Mouse (Mus musculus) urinary bladder, postnatal 0 days (tissue): ENCODE results near the gene Hist1h3d. TPM values are rescaled to one million over a fixed set of nuclear protein-coding genes. Genes with fewer than 3 reads are reported as not detected.

ENCODE experiments used
- polyA plus RNA-seq: library from polyadenylated mRNA; unstranded; fragments of >200 nt; fragmentation: Nextera tagmentation; extraction: Ambion mirVana; gene quantifications from 2 replicates; pipeline ENCODE4 v1.2.1, GENCODE M21; 2015

The Hist1h3d gene
- polyA plus RNA-seq, result 2.9 and 3.4 TPM in 2 replicates

DNA sequence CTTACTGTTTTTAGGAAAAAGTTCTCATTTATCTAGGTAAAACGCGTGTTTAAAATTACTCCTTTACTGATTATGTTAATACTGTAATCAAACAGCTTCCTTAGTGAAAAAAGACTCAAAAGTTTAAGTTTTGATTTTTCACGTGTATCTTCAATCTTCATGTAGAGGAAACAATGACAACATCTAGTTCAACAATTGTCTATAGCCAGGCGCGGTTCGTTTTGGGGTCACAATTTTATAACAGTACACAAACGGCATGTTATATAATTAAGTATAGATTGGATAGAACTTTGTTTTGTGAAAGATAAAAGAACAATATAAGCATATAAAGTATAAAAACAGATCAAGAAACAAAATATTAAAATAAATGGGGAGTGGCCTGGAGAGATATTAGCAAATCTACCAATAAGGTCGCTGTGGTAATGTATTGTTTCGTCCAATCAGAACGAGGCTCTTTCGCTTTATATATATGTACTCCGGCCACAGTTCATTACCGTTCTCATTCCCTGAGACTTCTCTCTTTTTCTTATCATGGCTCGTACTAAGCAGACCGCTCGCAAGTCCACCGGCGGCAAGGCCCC, at the start of gene Hist1h3d:
Gene Hist1h3d, plus strand, starts transcription at position 493 of the 581 bp plus-strand sequence.

GRCm38 (mm10) chr13:23530901-23531875, 44.4 kb upstream of the Hist1h3d start, which contains the start of gene Hist1h4h:
Gene Hist1h4h, plus strand, starts transcription at chr13:23531050.

GRCm38 (mm10) chr13:23533560-23534367, 41.8 kb upstream of the Hist1h3d start, which contains the start of gene Hist1h2af:
Gene Hist1h2af, plus strand, starts transcription at chr13:23533906.

GRCm38 (mm10) chr13:23535137-23536075, 40.2 kb upstream of the Hist1h3d start, which contains the start of gene Hist1h3g:
Gene Hist1h3g, plus strand, starts transcription at chr13:23535422.

GRCm38 (mm10) chr13:23542999-23543607, 32.5 kb upstream of the Hist1h3d start, which contains the start of gene Hist1h2bh:
Gene Hist1h2bh, minus strand, starts transcription at chr13:23543392.

DNA sequence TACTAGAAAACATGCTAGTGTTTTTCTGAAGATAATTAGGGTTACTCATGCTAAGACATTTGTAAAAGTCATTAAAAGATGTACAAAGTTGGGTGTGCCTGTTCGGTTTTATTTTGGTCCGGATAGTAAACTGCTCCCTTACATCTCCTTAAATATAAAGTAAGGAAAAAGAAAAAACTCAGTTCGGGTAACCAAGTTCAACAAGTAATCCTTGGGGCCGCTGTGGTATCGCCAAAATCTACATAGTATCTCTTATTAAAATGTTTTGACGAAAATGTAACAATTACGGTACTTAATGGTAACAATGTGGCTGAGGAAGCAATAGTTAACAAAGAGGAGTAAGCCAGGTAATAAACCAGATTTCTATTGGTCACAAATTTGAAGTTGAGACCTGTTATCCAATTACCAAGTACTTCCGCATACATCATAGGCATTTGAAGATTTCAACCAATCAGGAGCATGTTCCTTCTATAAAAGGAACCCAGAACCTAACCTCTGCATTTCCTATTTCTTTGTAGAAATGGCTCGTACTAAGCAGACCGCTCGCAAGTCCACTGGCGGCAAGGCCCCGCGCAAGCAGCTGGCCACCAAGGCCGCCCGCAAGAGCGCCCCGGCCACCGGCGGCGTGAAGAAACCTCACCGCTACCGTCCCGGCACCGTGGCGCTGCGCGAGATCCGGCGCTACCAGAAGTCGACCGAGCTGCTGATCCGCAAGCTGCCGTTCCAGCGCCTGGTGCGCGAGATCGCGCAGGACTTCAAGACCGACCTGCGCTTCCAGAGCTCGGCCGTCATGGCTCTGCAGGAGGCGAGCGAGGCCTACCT, 31.4 kb upstream of the Hist1h3d start, which contains the start of gene Hist1h3f:
Gene Hist1h3f, plus strand, starts transcription at position 88 of the 822 bp plus-strand sequence.

DNA sequence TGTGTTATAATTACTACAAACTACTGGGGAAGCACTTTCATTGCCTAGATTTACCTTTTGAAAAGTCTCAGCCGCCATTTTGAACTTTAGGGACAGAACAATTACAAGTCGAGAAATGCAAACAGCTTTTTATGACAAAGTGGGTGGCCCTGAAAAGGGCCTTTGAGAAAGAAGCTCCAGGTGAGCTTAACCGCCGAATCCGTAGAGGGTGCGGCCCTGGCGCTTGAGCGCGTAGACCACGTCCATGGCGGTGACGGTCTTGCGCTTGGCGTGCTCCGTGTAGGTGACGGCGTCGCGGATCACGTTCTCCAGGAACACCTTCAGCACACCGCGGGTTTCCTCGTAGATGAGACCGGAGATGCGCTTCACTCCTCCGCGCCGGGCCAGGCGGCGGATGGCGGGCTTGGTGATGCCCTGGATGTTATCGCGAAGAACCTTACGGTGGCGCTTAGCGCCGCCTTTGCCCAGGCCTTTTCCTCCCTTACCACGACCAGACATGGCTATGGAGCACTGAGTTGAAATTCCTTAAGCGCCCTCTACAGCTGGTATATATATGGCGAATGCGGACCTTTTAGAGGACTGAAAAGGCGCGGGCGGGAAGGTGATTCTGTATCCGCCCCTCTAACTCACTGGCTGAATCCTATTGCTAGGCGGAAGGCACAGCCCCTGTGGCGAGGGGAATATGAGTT, 24.3 kb upstream of the Hist1h3d start, which contains the start of gene Hist1h4f:
Gene Hist1h4f, minus strand, starts transcription at position 503 of the 689 bp plus-strand sequence.

GRCm38 (mm10) chr13:23552962-23553361, 22.6 kb upstream of the Hist1h3d start, which contains the start of gene Hist1h1d:
Gene Hist1h1d, plus strand, starts transcription at chr13:23553262.

DNA sequence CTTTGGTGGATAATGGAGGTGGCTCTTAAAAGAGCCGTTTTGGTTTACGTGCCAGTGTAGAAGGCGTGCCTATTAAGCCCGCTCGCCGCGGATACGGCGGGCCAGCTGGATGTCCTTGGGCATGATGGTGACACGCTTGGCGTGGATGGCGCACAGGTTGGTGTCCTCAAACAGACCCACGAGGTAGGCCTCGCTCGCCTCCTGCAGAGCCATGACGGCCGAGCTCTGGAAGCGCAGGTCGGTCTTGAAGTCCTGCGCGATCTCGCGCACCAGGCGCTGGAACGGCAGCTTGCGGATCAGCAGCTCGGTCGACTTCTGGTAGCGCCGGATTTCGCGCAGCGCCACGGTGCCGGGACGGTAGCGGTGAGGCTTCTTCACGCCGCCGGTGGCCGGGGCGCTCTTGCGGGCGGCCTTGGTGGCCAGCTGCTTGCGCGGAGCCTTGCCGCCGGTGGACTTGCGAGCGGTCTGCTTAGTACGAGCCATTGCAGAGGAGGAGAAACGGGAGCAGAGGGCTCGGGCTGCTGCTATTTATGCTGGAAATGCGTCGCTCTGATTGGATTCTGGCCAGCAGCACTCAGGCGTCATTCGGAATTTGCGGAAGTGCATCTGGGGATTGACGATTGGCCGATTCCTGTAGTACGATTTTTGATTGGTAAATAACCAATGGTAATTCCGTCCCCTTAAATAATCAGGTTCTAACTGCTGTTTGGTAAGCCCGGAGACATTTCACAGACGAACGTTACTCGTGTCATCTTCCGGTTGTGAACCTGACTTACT, 13.5 kb upstream of the Hist1h3d start, which contains the start of gene Hist1h3e:
Gene Hist1h3e, minus strand, starts transcription at position 487 of the 777 bp plus-strand sequence.

DNA sequence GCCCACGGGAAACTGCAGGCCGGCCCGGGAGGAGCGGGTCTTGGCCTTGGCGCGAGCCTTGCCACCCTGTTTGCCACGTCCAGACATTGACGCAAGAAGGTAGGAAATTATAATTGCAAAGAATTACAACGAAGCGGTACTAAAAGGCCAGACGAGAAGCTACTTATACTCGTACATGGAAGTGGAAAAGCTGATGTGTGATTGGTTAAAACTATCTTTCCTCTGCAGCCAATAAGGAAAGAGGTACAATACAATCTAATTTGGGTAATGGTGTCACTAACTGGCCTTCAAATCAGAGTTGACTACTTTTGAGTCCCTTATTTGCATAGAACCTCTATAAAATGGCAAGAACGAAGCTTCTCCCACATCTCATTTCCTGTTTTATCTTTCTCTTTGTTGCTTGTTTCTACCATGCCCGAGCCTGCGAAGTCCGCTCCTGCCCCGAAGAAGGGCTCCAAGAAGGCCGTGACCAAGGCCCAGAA, 4.5 kb upstream of the Hist1h3d start, which contains the start of the genes Hist1h2ae and Hist1h2bg:
Gene Hist1h2ae, minus strand, starts transcription at position 199 of the 482 bp plus-strand sequence.
Gene Hist1h2bg, plus strand, starts transcription at position 375 of the 482 bp plus-strand sequence.

DNA sequence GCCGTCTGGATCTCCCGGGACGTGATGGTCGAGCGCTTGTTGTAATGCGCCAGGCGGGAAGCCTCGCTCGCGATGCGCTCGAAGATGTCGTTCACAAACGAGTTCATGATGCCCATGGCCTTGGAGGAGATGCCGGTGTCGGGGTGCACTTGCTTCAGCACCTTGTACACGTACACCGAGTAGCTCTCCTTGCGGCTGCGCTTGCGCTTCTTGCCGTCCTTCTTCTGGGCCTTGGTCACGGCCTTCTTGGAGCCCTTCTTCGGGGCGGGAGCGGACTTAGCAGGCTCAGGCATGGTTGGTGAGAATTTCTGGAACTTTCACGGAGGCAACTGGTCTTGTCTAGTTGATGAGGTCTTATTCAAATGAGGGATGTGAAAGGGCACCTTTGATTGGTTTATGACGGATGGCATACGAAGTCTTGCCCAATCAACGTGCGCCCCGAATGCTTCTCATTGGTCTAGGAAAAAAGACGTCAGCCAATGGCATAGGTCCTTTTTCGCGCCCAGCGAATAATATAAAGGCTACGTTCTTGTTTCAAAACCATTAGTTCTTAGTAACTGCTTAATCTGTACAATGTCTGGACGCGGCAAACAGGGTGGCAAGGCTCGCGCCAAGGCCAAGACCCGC, 1.6 kb upstream of the Hist1h3d start, which contains the start of the genes Hist1h2bf and Hist1h2ad:
Gene Hist1h2bf, minus strand, starts transcription at position 299 of the 627 bp plus-strand sequence.
Gene Hist1h2ad, plus strand, starts transcription at position 484 of the 627 bp plus-strand sequence.

DNA sequence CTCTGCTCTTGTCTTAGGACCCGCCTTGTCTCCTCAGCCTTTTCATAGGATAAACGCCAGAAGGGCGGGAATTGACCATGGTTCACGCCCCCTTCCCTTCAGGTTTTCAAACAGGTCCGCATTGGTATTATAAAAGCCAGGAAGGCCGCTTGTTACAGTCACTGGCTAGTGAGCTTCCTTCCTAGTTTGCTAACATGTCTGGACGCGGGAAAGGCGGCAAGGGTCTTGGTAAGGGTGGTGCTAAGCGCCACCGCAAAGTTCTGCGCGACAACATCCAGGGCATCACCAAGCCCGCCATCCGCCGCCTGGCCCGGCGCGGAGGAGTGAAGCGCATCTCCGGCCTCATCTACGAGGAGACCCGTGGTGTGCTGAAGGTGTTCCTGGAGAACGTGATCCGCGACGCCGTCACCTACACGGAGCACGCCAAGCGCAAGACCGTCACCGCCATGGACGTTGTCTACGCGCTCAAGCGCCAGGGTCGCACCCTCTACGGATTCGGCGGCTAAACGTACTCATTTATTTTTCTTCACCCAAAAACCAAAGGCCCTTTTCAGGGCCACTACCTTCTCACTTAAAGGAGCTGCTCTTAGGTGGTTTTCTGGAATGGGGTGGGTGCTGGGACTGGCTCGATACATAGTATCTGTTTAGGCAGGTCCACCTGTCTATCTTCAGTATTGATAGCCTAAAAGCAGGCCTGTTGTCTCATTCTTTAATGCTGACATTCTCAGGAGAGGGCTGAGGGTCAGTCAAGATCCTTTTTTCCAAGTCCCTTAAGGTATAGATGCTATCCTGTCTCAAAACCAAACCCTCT, 6.0 kb downstream of the Hist1h3d start, which contains the start of gene Hist1h4d:
Gene Hist1h4d, plus strand, starts transcription at position 191 of the 811 bp plus-strand sequence.

DNA sequence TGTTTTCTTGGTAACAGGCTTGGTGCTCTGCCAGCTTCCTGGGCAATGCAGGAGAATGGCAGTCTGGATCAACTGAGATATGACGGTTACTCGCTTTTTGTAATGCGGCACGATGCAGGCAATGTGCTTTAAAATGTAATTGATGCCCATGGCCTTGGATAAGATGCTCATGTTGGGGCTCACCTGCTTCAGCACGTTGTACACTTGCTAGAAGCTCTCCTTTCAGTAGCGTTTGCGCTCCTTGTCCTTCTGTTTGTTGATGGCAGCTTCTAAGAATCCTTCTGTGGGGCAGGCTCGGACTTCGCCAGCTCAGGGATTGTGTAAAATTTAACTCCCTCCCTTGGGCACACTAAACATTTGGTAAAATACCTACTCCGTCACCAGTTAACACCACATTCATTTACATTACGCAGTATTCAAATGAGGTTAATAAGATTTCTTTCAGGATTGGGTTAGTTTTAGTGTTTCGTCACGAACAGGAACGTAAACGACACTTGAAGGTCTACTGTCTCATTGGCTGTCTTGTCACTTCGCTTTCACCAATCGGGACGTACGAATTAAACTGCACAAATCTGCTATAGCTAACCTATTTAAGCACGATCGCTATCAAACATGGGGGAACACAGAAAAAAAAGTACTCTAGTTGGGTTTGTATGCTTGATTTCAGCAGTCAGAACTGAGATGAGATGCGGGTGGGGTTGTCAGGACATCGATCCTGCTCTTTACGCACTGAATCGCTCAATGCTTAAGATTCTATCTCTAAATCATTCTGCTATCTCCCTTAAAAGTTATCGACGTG, 45.4 kb downstream of the Hist1h3d start, which contains the start of gene Hist1h2be:
Gene Hist1h2be, minus strand, starts transcription at position 392 of the 799 bp plus-strand sequence.

GRCm38 (mm10) chr13:23622175-23622671, 46.7 kb downstream of the Hist1h3d start, which contains the start of gene Hist1h1e:
Gene Hist1h1e, minus strand, starts transcription at chr13:23622558.

